ENCODE assay signal across 21 mouse cellular contexts in genomic region chr11:116417054-116417453, GRCm38 (mm10). TPM values are rescaled to one million over a fixed set of nuclear protein-coding genes. Genes with fewer than 3 reads are reported as not detected.
DNase-seq lines count a peak whose midpoint lies in the region; ATAC-seq and TF ChIP-seq lines count a peak whose summit lies in the region.
"Had no signal": no experiment of that assay in that cellular context is flagged by ENCODE, and none has a peak within 500 bp of the region (broad histone marks: within the 10 kb centered on the region; RNA-seq: fewer than 3 reads in every experiment).

No protein-coding gene starts in this region.

- H3K9me3 ChIP-seq in embryonic facial prominence, embryonic 10.5 days = no peaks in the 10 kb centered on the region
- no peaks in the 10 kb centered on the region for H3K9me3 ChIP-seq in limb, embryonic 12.5 days
- H3K9me3 ChIP-seq in midbrain, embryonic 14.5 days (ENCODE audit: control insufficient read depth, low read length) = no peaks in the 10 kb centered on the region
- H3K9me3 ChIP-seq: forebrain, embryonic 12.5 days; heart, embryonic 12.5 days; hindbrain, embryonic 15.5 days had no signal

- intact Hi-C loops in gastrocnemius, adult 2 months (cut with DNase I) = no loop called here

- H3K4me2 ChIP-seq in limb, embryonic 12.5 days = no peak overlapping the region
- H3K4me2 ChIP-seq in midbrain, embryonic 14.5 days (ENCODE audit: low read length) = no peak overlapping the region
- H3K4me2 ChIP-seq: forebrain, embryonic 12.5 days; heart, embryonic 12.5 days; hindbrain, embryonic 15.5 days had no signal

- H3K27me3 ChIP-seq in embryonic facial prominence, embryonic 10.5 days (replicated peaks; ENCODE audit: low read depth, poor library complexity, severe bottlenecking) = peaks cover 23% of the 10 kb centered on the region
- peaks cover 3% of the 10 kb centered on the region; the same call in 1 of the 2 replicates for H3K27me3 ChIP-seq in limb, embryonic 12.5 days
- no peaks in the 10 kb centered on the region for H3K27me3 ChIP-seq in midbrain, embryonic 14.5 days (ENCODE audit: control insufficient read depth, insufficient read depth, low read length)
- H3K27me3 ChIP-seq: heart, embryonic 12.5 days; hindbrain, embryonic 15.5 days had no signal

- ATAC-seq in limb, embryonic 12.5 days (ENCODE audit: insufficient number of reproducible peaks, insufficient read depth, low FRiP score, low TSS enrichment, low read depth) = no peak
- no peak for ATAC-seq in megakaryocyte-erythroid progenitor cell, adult 5-6 weeks (replicated peaks; ENCODE audit: low FRiP score, low TSS enrichment, poor library complexity, severe bottlenecking)
- no peak for ATAC-seq in midbrain, embryonic 14.5 days (ENCODE audit: low FRiP score, low TSS enrichment)
- ATAC-seq: forebrain, embryonic 16.5 days had no signal

- H3K27ac ChIP-seq in gastrocnemius, adult 2 months = peak overlapping the region; percentile 76
- peak overlapping the region; percentile 87; the same call in 1 of the 2 replicates for H3K27ac ChIP-seq in embryonic facial prominence, embryonic 10.5 days (replicated peaks)
- peak overlapping the region; percentile 66; the same call in 1 of the 2 replicates for H3K27ac ChIP-seq in limb, embryonic 12.5 days
- H3K27ac ChIP-seq in midbrain, embryonic 14.5 days (replicated peaks; ENCODE audit: low read depth, low read length) = no peak overlapping the region
- H3K27ac ChIP-seq: forebrain, embryonic 12.5 days; hindbrain, embryonic 15.5 days had no signal

- H3K4me1 ChIP-seq in embryonic facial prominence, embryonic 10.5 days = peaks cover 57% of the 10 kb centered on the region
- peaks cover 29% of the 10 kb centered on the region for H3K4me1 ChIP-seq in limb, embryonic 12.5 days (replicated peaks)
- peaks cover 5% of the 10 kb centered on the region; the same call in 1 of the 2 replicates for H3K4me1 ChIP-seq in midbrain, embryonic 14.5 days (ENCODE audit: control insufficient read depth, insufficient read depth, low read length)

- DNase-seq in gastrocnemius, adult 2 months = no peak
- no peak for DNase-seq in gastrocnemius, postnatal 4 days (ENCODE audit: low spot score in 2 of 2)
- DNase-seq in testis, postnatal 10 days (ENCODE audit: low spot score) = peak; percentile 31
- no peak for DNase-seq in testis, postnatal 14 days (ENCODE audit: low spot score)
- DNase-seq in embryonic facial prominence, embryonic 10.5 days (ENCODE audit: low spot score) = no peak
- no peak for DNase-seq in midbrain, embryonic 14.5 days
- DNase-seq: adrenal gland, postnatal 10 days; cerebellum, adult 18-20 months; cerebellum, adult 9-11 months; gastrocnemius, postnatal 25 days; kidney, adult 11 months had no signal

- WGBS in embryonic facial prominence, embryonic 10.5 days = 92% methylated on average over 5 of the region's 5 CpGs
- WGBS in limb, embryonic 12.5 days = 92% methylated on average over 5 of the region's 5 CpGs
- 87% methylated on average over 5 of the region's 5 CpGs for WGBS in midbrain, embryonic 14.5 days

- no peaks in the 10 kb centered on the region for H3K36me3 ChIP-seq in embryonic facial prominence, embryonic 10.5 days (replicated peaks)
- H3K36me3 ChIP-seq in limb, embryonic 12.5 days = no peaks in the 10 kb centered on the region
- no peaks in the 10 kb centered on the region for H3K36me3 ChIP-seq in midbrain, embryonic 14.5 days (ENCODE audit: control insufficient read depth, insufficient read depth, low read length)
- H3K36me3 ChIP-seq: forebrain, embryonic 12.5 days; G1E; heart, embryonic 12.5 days; hindbrain, embryonic 15.5 days had no signal

- no peak overlapping the region for H3K4me3 ChIP-seq in gastrocnemius, adult 2 months
- H3K4me3 ChIP-seq in embryonic facial prominence, embryonic 10.5 days = no peak overlapping the region
- H3K4me3 ChIP-seq in limb, embryonic 12.5 days (replicated peaks) = no peak overlapping the region
- H3K4me3 ChIP-seq in midbrain, embryonic 14.5 days (replicated peaks; ENCODE audit: low read depth, low read length) = no peak overlapping the region
- H3K4me3 ChIP-seq: forebrain, embryonic 12.5 days; heart, embryonic 12.5 days; hindbrain, embryonic 15.5 days had no signal

- no peak for TF ChIP-seq CTCF in gastrocnemius, adult 2 months (IDR thresholded peaks at IDR 0.05)

- H3K9ac ChIP-seq in limb, embryonic 12.5 days (replicated peaks) = no peak overlapping the region
- H3K9ac ChIP-seq in midbrain, embryonic 14.5 days (replicated peaks; ENCODE audit: low read length) = no peak overlapping the region
- H3K9ac ChIP-seq: forebrain, embryonic 12.5 days; heart, embryonic 12.5 days; hindbrain, embryonic 15.5 days had no signal

RNA-seq across cellular contexts. Expression of gene Rnf157, which starts 4.2 kb away (rescaled TPM):
- 10 to 100 TPM; 24.3 to 32.0 TPM for total RNA-seq in gastrocnemius, adult 2 months (2021)
- 10 to 100 TPM; 32.8 to 37.3 TPM for total RNA-seq in gastrocnemius, postnatal 4 days (2021)
- polyA plus RNA-seq in embryonic facial prominence, embryonic 10.5 days (2016; fragmentation: Nextera tagmentation; extraction: Ambion mirVana) = 12.7 and 15.7 TPM in 2 replicates
- 25.2 and 26.7 TPM in 2 replicates for polyA plus RNA-seq in limb, embryonic 12.5 days (2016; fragmentation: Nextera tagmentation; extraction: Ambion mirVana)
- total RNA-seq in megakaryocyte-erythroid progenitor cell, adult 5-6 weeks (2014; fragmentation: Nextera tagmentation) = 8.1 and 12.1 TPM in 2 replicates
- total RNA-seq in megakaryocyte-erythroid progenitor cell, adult 5-6 weeks (2017) = 2.7 and 11.3 TPM in 2 replicates
- polyA plus RNA-seq in midbrain, embryonic 14.5 days (2014; fragmentation: Nextera tagmentation; extraction: Ambion mirVana) = 45.5 and 50.2 TPM in 2 replicates

RNA-seq across cellular contexts. Expression of gene Ubald2, which starts 16.8 kb away (rescaled TPM):
- total RNA-seq in gastrocnemius, adult 2 months (2021) = 10 to 100 TPM; 38.7 to 50.9 TPM
- 10 to 100 TPM; 44.6 to 45.1 TPM for total RNA-seq in gastrocnemius, postnatal 4 days (2021)
- polyA plus RNA-seq in embryonic facial prominence, embryonic 10.5 days (2016; fragmentation: Nextera tagmentation; extraction: Ambion mirVana) = 43.7 and 46.4 TPM in 2 replicates
- polyA plus RNA-seq in limb, embryonic 12.5 days (2016; fragmentation: Nextera tagmentation; extraction: Ambion mirVana) = 36.6 and 48.4 TPM in 2 replicates
- 68.8 and 89.9 TPM in 2 replicates for total RNA-seq in megakaryocyte-erythroid progenitor cell, adult 5-6 weeks (2014; fragmentation: Nextera tagmentation)
- 65.8 and 93.3 TPM in 2 replicates for total RNA-seq in megakaryocyte-erythroid progenitor cell, adult 5-6 weeks (2017)
- polyA plus RNA-seq in midbrain, embryonic 14.5 days (2014; fragmentation: Nextera tagmentation; extraction: Ambion mirVana) = 77.5 and 87.8 TPM in 2 replicates

RNA-seq across cellular contexts. Expression of gene Qrich2, which starts 49.0 kb away (rescaled TPM):
- total RNA-seq in gastrocnemius, adult 2 months (2021) = under 1 TPM in 1 of 2 experiments, not detected in 1; 0.06 TPM
- under 1 TPM; 0.02 to 0.10 TPM for total RNA-seq in gastrocnemius, postnatal 4 days (2021)
- 0.23 and 0.44 TPM in 2 replicates for polyA plus RNA-seq in embryonic facial prominence, embryonic 10.5 days (2016; fragmentation: Nextera tagmentation; extraction: Ambion mirVana)
- 0.35 TPM in 2 replicates for polyA plus RNA-seq in limb, embryonic 12.5 days (2016; fragmentation: Nextera tagmentation; extraction: Ambion mirVana)
- total RNA-seq in megakaryocyte-erythroid progenitor cell, adult 5-6 weeks (2014; fragmentation: Nextera tagmentation) = not detected in 2 replicates
- total RNA-seq in megakaryocyte-erythroid progenitor cell, adult 5-6 weeks (2017) = not detected in 2 replicates
- polyA plus RNA-seq in midbrain, embryonic 14.5 days (2014; fragmentation: Nextera tagmentation; extraction: Ambion mirVana) = 0.09 TPM in 1 of 2 replicates, not detected in the other
- total RNA-seq: adrenal gland, postnatal 10 days; gastrocnemius, postnatal 25 days; heart, postnatal 25 days had no signal
- polyA plus RNA-seq: embryonic facial prominence, embryonic 11.5 days; forebrain, embryonic 12.5 days; frontal cortex, adult 2 months; heart, embryonic 12.5 days had no signal
